Mouse (Mus musculus) lung, adult 2 months (tissue): ENCODE measurements around the gene Nat14.
A peak's percentile ranks its signal among the peaks of the same experiment; 100 is the strongest.

ENCODE experiments used
- CTCF ChIP-seq: fragments of 200-500 bp; IDR thresholded peaks from 2 replicates; pipeline ENCODE4 v1.5.1; 2011; ENCODE audit warnings: mild to moderate bottlenecking, low read length, control low read depth; ENCODE audit not compliant: insufficient read depth
- POLR2A ChIP-seq: fragments of 200-500 bp; IDR thresholded peaks from 2 replicates; pipeline ENCODE4 v1.6.1; 2011; ENCODE audit warnings: low read depth, mild to moderate bottlenecking, control low read depth, low read length, borderline replicate concordance; ENCODE audit errors: extremely low read depth

DNA sequence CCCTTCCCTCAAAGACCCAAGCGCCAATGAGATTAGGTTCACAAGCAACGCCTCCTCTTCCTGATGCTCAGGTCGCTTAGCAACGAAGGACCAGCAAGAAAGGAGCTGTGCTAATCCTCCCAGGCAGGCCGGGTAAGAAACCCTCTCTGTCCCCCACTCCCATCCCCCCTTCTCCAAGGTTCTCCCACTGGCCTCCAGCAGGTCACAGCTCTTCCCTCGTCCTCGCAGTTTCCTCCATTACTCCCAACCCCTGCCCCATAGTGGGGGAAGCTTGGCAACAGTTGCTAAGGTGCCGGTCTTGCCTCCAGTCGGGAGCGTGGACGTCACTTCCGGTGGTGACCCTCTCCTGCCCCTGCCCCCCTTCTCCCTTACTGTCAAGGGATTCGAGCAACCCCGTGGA, 680 bp downstream of the Nat14 start:
- TF ChIP-seq POLR2A (peak; percentile 11; the same call in 1 of the 2 replicates), CTCF (no peak)
